Mouse (Mus musculus) MEL (cell line): ENCODE results near the gene Katnbl1. TPM values are rescaled to one million over a fixed set of nuclear protein-coding genes. Genes with fewer than 3 reads are reported as not detected.

Source experiments
- DNase-seq: peaks from one replicate; pipeline ENCODE4 v3.0.0; 2011; ENCODE audit warnings: low read depth, low spot score
- H3K27ac ChIP-seq: 2 replicates; pipeline ENCODE4 v1.5.1; 2012; ENCODE audit warnings: low read depth, mild to moderate bottlenecking, control low read depth, low read length, moderate library complexity; ENCODE audit not compliant: control insufficient read depth
- H3K27me3 ChIP-seq, 2 experiments: fragments of 150-350 bp in 1 of 2; sonication (generic) in 1 of 2; 2 replicates each; pipeline ENCODE4 v1.6.1; 2012; ENCODE audit warnings: low read length in 2 of 2, mild to moderate bottlenecking in 2 of 2, improper control_type of control experiment in 1 of 2, moderate library complexity in 1 of 2; ENCODE audit not compliant: insufficient read depth in 2 of 2, control insufficient read depth in 1 of 2
- H3K36me3 ChIP-seq, 2 experiments: 2 replicates each; pipeline ENCODE4 v1.6.1; 2012 to 2014; ENCODE audit warnings: low read length in 2 of 2, improper control_type of control experiment in 1 of 2, inconsistent platforms in 1 of 2, mild to moderate bottlenecking in 1 of 2; ENCODE audit not compliant: insufficient read depth in 2 of 2, control insufficient read depth in 1 of 2
- H3K4me1 ChIP-seq, 2 experiments: fragments of 150-350 bp in 1 of 2; sonication (generic) in 1 of 2; 2 replicates each; pipeline ENCODE4 v1.6.1; 2012; ENCODE audit warnings: low read length in 2 of 2, improper control_type of control experiment in 1 of 2, mild to moderate bottlenecking in 1 of 2; ENCODE audit not compliant: insufficient read depth in 2 of 2, control insufficient read depth in 1 of 2
- H3K4me3 ChIP-seq, 2 experiments: fragments of 150-350 bp in 1 of 2; sonication (generic) in 1 of 2; 2 replicates each; pipeline ENCODE4 v1.5.1; 2012; ENCODE audit warnings: low read depth in 2 of 2, low read length in 2 of 2, mild to moderate bottlenecking in 2 of 2, moderate library complexity in 2 of 2, control low read depth in 1 of 2, improper control_type of control experiment in 1 of 2; ENCODE audit not compliant: control insufficient read depth in 1 of 2, insufficient read depth in 1 of 2
- H3K79me2 ChIP-seq: 2 replicates; pipeline ENCODE4 v1.6.1; 2012; ENCODE audit warnings: mild to moderate bottlenecking, low read length, moderate library complexity; ENCODE audit not compliant: control insufficient read depth, poor library complexity, insufficient read depth
- H3K9ac ChIP-seq: 2 replicates; pipeline ENCODE4 v1.6.1; 2012; ENCODE audit warnings: low read depth, mild to moderate bottlenecking, control low read depth, low read length, moderate library complexity; ENCODE audit not compliant: control insufficient read depth, poor library complexity, severe bottlenecking
- H3K9me3 ChIP-seq: fragments of 150-350 bp; sonication (generic); replicated peaks from 2 replicates; pipeline ENCODE4 v1.6.1; 2012; ENCODE audit warnings: mild to moderate bottlenecking, low read length, improper control_type of control experiment, moderate library complexity; ENCODE audit not compliant: insufficient read depth
- BHLHE40 ChIP-seq: IDR thresholded peaks from 2 replicates; pipeline ENCODE4 v1.6.1; 2012; ENCODE audit warnings: low read depth, mild to moderate bottlenecking, inconsistent platforms, low read length, improper control_type of control experiment, borderline replicate concordance
- CHD1 ChIP-seq: IDR thresholded peaks from 2 replicates; pipeline ENCODE4 v1.6.1; 2012; ENCODE audit warnings: low read depth, mild to moderate bottlenecking, inconsistent platforms, low read length, improper control_type of control experiment
- CHD2 ChIP-seq: IDR thresholded peaks from 2 replicates; pipeline ENCODE4 v1.6.1; 2011; ENCODE audit warnings: low read length, improper control_type of control experiment
- CTCF ChIP-seq, 3 experiments: IDR thresholded peaks in 2 of 3; conservative IDR thresholded peaks in 1 of 3; 2 replicates each; pipeline ENCODE4 v1.5.1; 2011 to 2012; ENCODE audit warnings: low read length in 3 of 3, low read depth in 2 of 3, mild to moderate bottlenecking in 2 of 3, improper control_type of control experiment in 1 of 3, inconsistent platforms in 1 of 3, mixed read lengths in 1 of 3, moderate library complexity in 1 of 3; ENCODE audit not compliant: control insufficient read depth in 1 of 3, insufficient read depth in 1 of 3, poor library complexity in 1 of 3, severe bottlenecking in 1 of 3
- E2F4 ChIP-seq: IDR thresholded peaks from 2 replicates; pipeline ENCODE4 v1.6.1; 2011; ENCODE audit warnings: low read depth, low read length, improper control_type of control experiment, borderline replicate concordance
- EP300 ChIP-seq, 2 experiments: IDR thresholded peaks; 2 replicates each; pipeline ENCODE4 v1.6.1; 2011; ENCODE audit warnings: improper control_type of control experiment in 2 of 2, low read length in 2 of 2, low read depth in 1 of 2, mild to moderate bottlenecking in 1 of 2
- ETS1 ChIP-seq: IDR thresholded peaks from 2 replicates; pipeline ENCODE4 v1.6.1; 2012; ENCODE audit warnings: low read depth, mild to moderate bottlenecking, inconsistent platforms, low read length, improper control_type of control experiment, moderate library complexity
- GATA1 ChIP-seq: IDR thresholded peaks from 2 replicates; pipeline ENCODE4 v1.6.1; 2011; ENCODE audit warnings: low read depth, low read length, improper control_type of control experiment
- HCFC1 ChIP-seq: IDR thresholded peaks from 2 replicates; pipeline ENCODE4 v1.6.1; 2012; ENCODE audit warnings: low read depth, mild to moderate bottlenecking, inconsistent platforms, low read length, improper control_type of control experiment, moderate library complexity
- KAT2A ChIP-seq: conservative IDR thresholded peaks from 2 replicates; pipeline ENCODE4 v1.6.1; 2012; ENCODE audit warnings: low read depth, low read length, improper control_type of control experiment, inconsistent platforms
- MAX ChIP-seq: IDR thresholded peaks from 2 replicates; pipeline ENCODE4 v1.6.1; 2011; ENCODE audit warnings: low read length, improper control_type of control experiment
- MAZ ChIP-seq: IDR thresholded peaks from 2 replicates; pipeline ENCODE4 v1.6.1; 2012; ENCODE audit warnings: low read depth, mild to moderate bottlenecking, inconsistent platforms, low read length, improper control_type of control experiment
- MYB ChIP-seq: IDR thresholded peaks from 2 replicates; pipeline ENCODE4 v1.6.1; 2011; ENCODE audit warnings: mild to moderate bottlenecking, low read depth, low read length, improper control_type of control experiment
- NELFE ChIP-seq: IDR thresholded peaks from 2 replicates; pipeline ENCODE4 v1.6.1; 2011; ENCODE audit warnings: low read depth, low read length, improper control_type of control experiment
- POLR2AphosphoS2 ChIP-seq: IDR thresholded peaks from 2 replicates; pipeline ENCODE4 v1.6.1; 2011; ENCODE audit warnings: low read length, improper control_type of control experiment
- POLR2AphosphoS5 ChIP-seq: IDR thresholded peaks from 2 replicates; pipeline ENCODE4 v1.6.1; 2012; ENCODE audit warnings: low read depth, borderline replicate concordance, mild to moderate bottlenecking, inconsistent platforms, low read length, moderate library complexity, mixed read lengths
- RCOR1 ChIP-seq: IDR thresholded peaks from 2 replicates; pipeline ENCODE4 v1.6.1; 2012; ENCODE audit warnings: low read depth, mild to moderate bottlenecking, inconsistent platforms, low read length, improper control_type of control experiment
- SIN3A ChIP-seq: IDR thresholded peaks from 2 replicates; pipeline ENCODE4 v1.6.1; 2012; ENCODE audit warnings: low read length, improper control_type of control experiment, inconsistent platforms
- SMC3 ChIP-seq: IDR thresholded peaks from 2 replicates; pipeline ENCODE4 v1.6.1; 2011; ENCODE audit warnings: low read depth, low read length, improper control_type of control experiment
- TAL1 ChIP-seq: IDR thresholded peaks from 2 replicates; pipeline ENCODE4 v1.6.1; 2012; ENCODE audit warnings: mild to moderate bottlenecking, inconsistent platforms, low read length, moderate library complexity, mixed read lengths
- TBP ChIP-seq: IDR thresholded peaks from 2 replicates; pipeline ENCODE4 v1.8.0; 2011; ENCODE audit warnings: low read depth, low read length, improper control_type of control experiment
- TCF12 ChIP-seq: IDR thresholded peaks from 2 replicates; pipeline ENCODE4 v1.6.1; 2014; ENCODE audit warnings: low read depth, mild to moderate bottlenecking, inconsistent platforms, low read length, improper control_type of control experiment, moderate library complexity
- UBTF ChIP-seq: IDR thresholded peaks from 2 replicates; pipeline ENCODE4 v1.6.1; 2012; ENCODE audit warnings: low read depth, mild to moderate bottlenecking, inconsistent platforms, low read length, improper control_type of control experiment, moderate library complexity, borderline replicate concordance; ENCODE audit not compliant: insufficient read depth
- USF1 ChIP-seq: IDR thresholded peaks from 2 replicates; pipeline ENCODE4 v1.6.1; 2014; ENCODE audit warnings: low read depth, mild to moderate bottlenecking, inconsistent platforms, low read length, improper control_type of control experiment, moderate library complexity
- USF2 ChIP-seq, 2 experiments: IDR thresholded peaks; 2 replicates each; pipeline ENCODE4 v1.6.1; 2011 to 2012; ENCODE audit warnings: improper control_type of control experiment in 2 of 2, low read length in 2 of 2, borderline replicate concordance in 1 of 2, inconsistent platforms in 1 of 2, low read depth in 1 of 2, mild to moderate bottlenecking in 1 of 2; ENCODE audit not compliant: insufficient read depth in 1 of 2
- ZKSCAN1 ChIP-seq: IDR thresholded peaks from 2 replicates; pipeline ENCODE4 v1.6.1; 2012; ENCODE audit warnings: low read depth, mild to moderate bottlenecking, inconsistent platforms, low read length, improper control_type of control experiment, moderate library complexity
- ZMIZ1 ChIP-seq: IDR thresholded peaks from 2 replicates; pipeline ENCODE4 v1.6.1; 2012; ENCODE audit warnings: low read depth, mild to moderate bottlenecking, inconsistent platforms, low read length, improper control_type of control experiment, moderate library complexity
- polyA plus RNA-seq, 2 experiments: library from polyadenylated mRNA; stranded (reverse) in 1 of 2; unstranded in 1 of 2; fragments of >175 nt in 1 of 2; fragments of >200 nt in 1 of 2; gene quantifications; 2 replicates each; pipeline versions ENCODE4 v1.2.1 to v1.2.4; 2012; ENCODE audit warnings: low replicate concordance in 2 of 2, low read depth in 1 of 2; ENCODE audit not compliant: insufficient read length in 2 of 2, insufficient read depth in 1 of 2, missing spikeins in 1 of 2
- total RNA-seq: library from RNA; depleted of rRNA; stranded (reverse); fragments of 300-350 nt; gene quantifications from 2 replicates; pipeline ENCODE4 v1.2.3, GENCODE M21; 2012

Gene Katnbl1
- total and polyA plus RNA-seq, 3 experiments: 12.6 to 16.6 TPM; not detected in 1

DNA sequence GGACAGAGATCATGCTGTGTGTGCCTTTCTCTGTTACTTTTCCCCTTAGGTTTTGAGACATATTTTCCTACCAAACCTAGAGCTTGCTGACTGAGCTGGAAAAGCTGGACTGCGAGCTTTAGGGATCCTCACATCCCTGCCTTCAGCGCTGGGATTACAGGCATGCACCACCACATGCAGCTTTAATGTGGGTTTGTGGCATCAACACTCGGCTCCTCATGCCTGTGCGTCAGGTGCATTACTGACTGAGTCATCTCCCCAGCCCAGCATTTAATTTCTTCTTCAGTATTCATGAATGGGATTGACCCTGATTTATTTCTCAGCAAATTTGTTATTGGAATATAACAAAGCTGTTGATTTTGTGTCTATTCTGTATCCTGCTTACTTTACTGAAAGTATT lies 57.3 kb downstream of the Katnbl1 start:
- no peak overlapping the region for H3K27ac ChIP-seq
- 0 out of 2 replicates have a peak, but pooled peaks have one; percentile 11 for TF ChIP-seq SIN3A
- no peak for TF ChIP-seq TCF12
- peaks cover 0 to 27% of the 10 kb centered on the region in 2 experiments; a peak in 2 of 4 replicates for H3K36me3 ChIP-seq
- no peak overlapping the region for H3K4me3 ChIP-seq
- peaks cover 12 to 24% of the 10 kb centered on the region in 2 experiments for H3K4me1 ChIP-seq
- H3K79me2 ChIP-seq: no peaks in the 10 kb centered on the region
- H3K27me3 ChIP-seq: no peaks in the 10 kb centered on the region
- no peak for DNase-seq
- no peak overlapping the region for H3K9ac ChIP-seq
- no peaks in the 10 kb centered on the region for H3K9me3 ChIP-seq

DNA sequence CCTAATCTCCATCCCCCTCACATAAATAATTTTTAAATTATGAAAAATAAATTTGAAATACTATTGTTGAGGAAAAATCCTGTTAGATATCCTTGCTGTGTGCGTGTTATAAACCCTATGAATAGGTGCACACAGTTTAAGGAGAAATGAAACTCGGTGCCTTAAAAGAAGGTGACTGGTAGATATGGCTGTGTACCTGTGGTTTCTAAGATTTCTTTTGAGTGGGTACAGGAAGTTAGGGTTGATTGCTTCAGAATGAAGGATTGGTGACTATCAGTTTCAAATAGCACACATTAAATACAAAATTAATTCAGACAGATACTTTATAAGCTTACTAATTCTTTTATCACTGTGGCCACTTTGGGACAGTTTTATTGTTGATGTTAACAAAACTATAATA lies 58.6 kb downstream of the Katnbl1 start:
- TF ChIP-seq E2F4: no peak
- no peak for TF ChIP-seq ZKSCAN1
- no peak for TF ChIP-seq KAT2A
- TF ChIP-seq NELFE: no peak
- no peak for TF ChIP-seq POLR2AphosphoS2
- TF ChIP-seq MAZ: no peak
- no peak for TF ChIP-seq UBTF
- no peak for TF ChIP-seq MYB
- TF ChIP-seq ZMIZ1: no peak
- TF ChIP-seq POLR2AphosphoS5: no peak
- no peak for TF ChIP-seq CHD2
- TF ChIP-seq ETS1: no peak
- no peak for TF ChIP-seq TCF12
- TF ChIP-seq SIN3A: no peak
- no peaks in the 10 kb centered on the region for H3K79me2 ChIP-seq
- H3K4me1 ChIP-seq: peaks cover 12 to 24% of the 10 kb centered on the region in 2 experiments
- H3K9ac ChIP-seq: no peak overlapping the region
- peaks cover 0 to 25% of the 10 kb centered on the region in 2 experiments; a peak in 2 of 4 replicates for H3K36me3 ChIP-seq
- no peak for DNase-seq
- no peaks in the 10 kb centered on the region for H3K27me3 ChIP-seq
- H3K4me3 ChIP-seq: no peak overlapping the region
- H3K9me3 ChIP-seq: no peaks in the 10 kb centered on the region
- no peak overlapping the region for H3K27ac ChIP-seq

DNA sequence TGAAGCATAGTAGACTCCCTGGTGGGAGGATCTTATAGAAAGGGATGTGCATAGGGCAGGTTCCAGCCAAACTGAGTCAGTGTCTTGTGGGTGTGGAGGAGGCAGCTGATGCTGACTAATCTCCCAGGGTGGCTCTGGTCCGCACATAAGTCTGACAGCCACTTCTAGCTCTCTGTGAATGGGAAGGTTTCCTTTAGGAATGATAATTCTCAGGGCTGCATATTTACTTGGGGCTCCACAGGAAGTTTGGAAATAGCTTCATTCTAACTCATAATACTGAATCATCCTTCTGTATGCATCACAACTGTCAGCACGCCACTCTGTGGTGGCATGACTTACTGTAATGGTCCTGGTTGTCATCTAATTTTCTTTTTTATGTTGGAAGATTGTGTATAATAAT lies 64.5 kb downstream of the Katnbl1 start:
- Histone ChIP-seq H3K9ac (no peak overlapping the region), H3K79me2 (no peaks in the 10 kb centered on the region), H3K4me3 (no peak overlapping the region), H3K4me1 (peaks cover 3% of the 10 kb centered on the region in 2 experiments), H3K36me3 (peaks cover 0 to 7% of the 10 kb centered on the region in 2 experiments; a peak in 2 of 4 replicates), H3K27ac (no peak overlapping the region), H3K27me3 (no peaks in the 10 kb centered on the region), H3K9me3 (no peaks in the 10 kb centered on the region)
- DNase-seq: no peak
- TF ChIP-seq TCF12: no peak
- no peak for TF ChIP-seq EP300 (IDR thresholded peaks at IDR 0.05; ENCODE audit: low read depth in 1 of 2, low read length in 2 of 2)
- no peak for TF ChIP-seq RCOR1
- no peak for TF ChIP-seq ZKSCAN1
- no peak for TF ChIP-seq NELFE
- TF ChIP-seq BHLHE40: no peak
- no peak for TF ChIP-seq CTCF (IDR thresholded peaks at IDR 0.05 in 2 of 3, conservative IDR thresholded peaks at IDR 0.05 in 1 of 3; ENCODE audit: control insufficient read depth in 1 of 3, insufficient read depth in 1 of 3, low read depth in 2 of 3, low read length in 3 of 3, poor library complexity in 1 of 3, severe bottlenecking in 1 of 3)
- TF ChIP-seq E2F4: no peak
- no peak for TF ChIP-seq CHD1
- no peak for TF ChIP-seq TBP
- TF ChIP-seq MAZ: no peak
- TF ChIP-seq USF1: no peak
- TF ChIP-seq MAX: no peak
- TF ChIP-seq HCFC1: no peak
- TF ChIP-seq TAL1: no peak
- TF ChIP-seq GATA1: no peak
- TF ChIP-seq SMC3: no peak
- no peak for TF ChIP-seq USF2 (IDR thresholded peaks at IDR 0.05; ENCODE audit: borderline replicate concordance in 1 of 2, insufficient read depth in 1 of 2, low read depth in 1 of 2, low read length in 2 of 2)
